Mouse (Mus musculus) E14TG2a.4 (cell line): ENCODE measurements around the gene Pnpla6.

Experiments used
- CTCF ChIP-seq: conservative IDR thresholded peaks from 2 replicates; pipeline ENCODE4 v1.5.1; 2014; ENCODE audit warnings: low read length
- NANOG ChIP-seq: IDR thresholded peaks from 2 replicates; pipeline ENCODE4 v1.6.1; 2014; ENCODE audit warnings: borderline replicate concordance, low read length, mixed read lengths

DNA sequence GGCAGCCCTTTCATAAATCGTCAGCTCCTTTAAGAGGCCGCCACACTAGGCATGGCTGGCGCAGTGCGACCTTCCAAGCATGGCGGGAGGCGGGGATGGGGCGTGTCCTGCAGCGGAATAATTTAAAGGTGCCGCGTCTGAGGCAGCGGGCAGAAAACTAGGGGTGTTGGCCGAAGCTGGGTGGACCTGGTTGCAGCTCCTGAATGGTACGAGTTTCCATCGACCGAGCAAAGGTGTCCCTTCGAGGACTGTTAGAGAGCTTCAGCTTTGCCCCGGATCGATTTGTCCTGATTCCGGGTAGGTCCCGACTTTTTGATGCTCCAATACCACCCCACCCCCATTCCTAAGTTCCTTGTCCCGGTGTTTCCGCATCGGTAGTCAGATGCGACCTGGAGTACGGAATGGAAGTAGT, at the start of gene Pnpla6:
- TF ChIP-seq CTCF (no peak), NANOG (no peak)
